Mouse (Mus musculus): ENCODE measurements at regions not wholly inside any gene's neighbourhood (a gene's known extent, or its start where the extent isn't known, plus 50 kb on each side); places are given as distances from the start of the nearest gene placed in this dataset.

- 84% methylated on average over 4 of the region's 4 CpGs for WGBS
- no peak for ATAC-seq
- no peak for DNase-seq
- no peak for TF ChIP-seq CTCF (IDR thresholded peaks at IDR 0.05; ENCODE audit: low read depth)
- Histone ChIP-seq H3K27me3 (ENCODE audit: insufficient read depth, low read length) (no peaks in the 10 kb centered on the region), H3K36me3 (ENCODE audit: insufficient read depth) (no peaks in the 10 kb centered on the region), H3K4me2 (ENCODE audit: low read depth) (no peak overlapping the region), H3K9ac (no peak overlapping the region), H3K27ac (ENCODE audit: low read depth, low read length) (no peak overlapping the region), H3K4me1 (ENCODE audit: insufficient read depth) (no peaks in the 10 kb centered on the region), H3K4me3 (ENCODE audit: low read depth, low read length) (no peak overlapping the region), H3K9me3 (ENCODE audit: low read length) (no peaks in the 10 kb centered on the region)
Measured at GRCm38 (mm10) chr11:90863981-90864760, 176.0 kb upstream of the Tom1l1 start.

DNA sequence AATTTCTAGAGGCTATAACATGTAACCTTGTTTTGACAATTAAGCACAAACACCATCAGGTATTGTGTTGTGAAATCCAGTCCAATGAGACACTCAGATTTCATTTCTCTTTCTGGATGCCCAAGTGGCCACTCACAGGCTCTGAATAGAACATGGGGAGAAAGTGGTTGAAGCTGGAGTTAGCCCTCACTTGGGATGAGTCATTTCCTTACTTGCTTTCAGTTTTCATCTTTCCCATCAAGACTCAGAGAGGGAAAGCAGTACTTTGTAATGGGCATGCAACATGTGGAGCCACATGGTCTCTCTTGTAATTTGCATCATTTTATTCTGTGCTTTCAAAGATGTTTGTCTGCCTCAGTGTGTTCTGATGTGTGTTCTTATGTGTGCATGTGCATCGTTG, 167.6 kb upstream of the Tom1l1 start:
- Histone ChIP-seq H3K27ac (ENCODE audit: low read depth, low read length) (no peak overlapping the region), H3K9me3 (ENCODE audit: low read length) (no peaks in the 10 kb centered on the region), H3K36me3 (ENCODE audit: insufficient read depth) (no peaks in the 10 kb centered on the region), H3K4me3 (ENCODE audit: low read depth, low read length) (no peak overlapping the region), H3K9ac (no peak overlapping the region), H3K27me3 (ENCODE audit: insufficient read depth, low read length) (no peaks in the 10 kb centered on the region), H3K4me2 (ENCODE audit: low read depth) (no peak overlapping the region), H3K4me1 (ENCODE audit: insufficient read depth) (no peaks in the 10 kb centered on the region)
- 66% methylated on average over 1 of the region's 1 CpGs for WGBS
- no peak for TF ChIP-seq CTCF (IDR thresholded peaks at IDR 0.05; ENCODE audit: low read depth)
- ATAC-seq (no peak), DNase-seq (no peak)

DNA sequence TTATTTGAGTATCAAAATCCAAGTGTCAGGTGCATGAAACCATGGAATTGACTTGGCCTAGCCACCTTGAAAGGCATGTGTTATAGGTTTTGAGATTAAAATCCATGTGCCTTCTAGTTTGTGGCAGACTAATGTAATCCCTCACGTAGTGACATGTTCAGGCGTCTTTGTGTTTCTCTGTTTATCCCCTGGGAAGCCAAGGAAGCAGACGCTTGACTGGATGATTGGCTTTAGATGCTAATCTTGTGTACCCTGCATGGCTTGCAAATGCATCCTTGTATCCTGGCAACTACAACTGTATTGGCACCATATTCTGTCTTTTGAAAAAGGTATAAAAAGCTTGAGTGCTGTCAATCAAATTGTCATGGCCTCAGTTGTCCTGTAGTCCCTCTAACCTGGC, 167.2 kb upstream of the Tom1l1 start:
- Histone ChIP-seq H3K9me3 (ENCODE audit: low read length) (no peaks in the 10 kb centered on the region), H3K36me3 (ENCODE audit: insufficient read depth) (no peaks in the 10 kb centered on the region), H3K9ac (no peak overlapping the region), H3K4me2 (ENCODE audit: low read depth) (no peak overlapping the region), H3K4me1 (ENCODE audit: insufficient read depth) (no peaks in the 10 kb centered on the region), H3K4me3 (ENCODE audit: low read depth, low read length) (no peak overlapping the region), H3K27me3 (ENCODE audit: insufficient read depth, low read length) (no peaks in the 10 kb centered on the region), H3K27ac (ENCODE audit: low read depth, low read length) (no peak overlapping the region)
- ATAC-seq (peak; percentile 38; the same call in 1 of the 2 replicates), DNase-seq (peak; percentile 20)
- 17% methylated on average over 3 of the region's 3 CpGs for WGBS
- TF ChIP-seq CTCF (IDR thresholded peaks at IDR 0.05; ENCODE audit: low read depth): no peak

GRCm38 (mm10) chr11:90851221-90851620, 163.1 kb upstream of the Tom1l1 start:
- TF ChIP-seq CTCF (IDR thresholded peaks at IDR 0.05; ENCODE audit: low read depth): no peak
- no peak for ATAC-seq
- H3K4me3 ChIP-seq (ENCODE audit: low read depth, low read length): no peak overlapping the region
- no peak overlapping the region for H3K27ac ChIP-seq (ENCODE audit: low read depth, low read length)
- H3K36me3 ChIP-seq (ENCODE audit: insufficient read depth): no peaks in the 10 kb centered on the region
- no peaks in the 10 kb centered on the region for H3K4me1 ChIP-seq (ENCODE audit: insufficient read depth)
- DNase-seq: peak; percentile 40
- H3K9ac ChIP-seq: no peak overlapping the region
- no peak overlapping the region for H3K4me2 ChIP-seq (ENCODE audit: low read depth)
- no peaks in the 10 kb centered on the region for H3K27me3 ChIP-seq (ENCODE audit: insufficient read depth, low read length)
- H3K9me3 ChIP-seq (ENCODE audit: low read length): no peaks in the 10 kb centered on the region

DNA sequence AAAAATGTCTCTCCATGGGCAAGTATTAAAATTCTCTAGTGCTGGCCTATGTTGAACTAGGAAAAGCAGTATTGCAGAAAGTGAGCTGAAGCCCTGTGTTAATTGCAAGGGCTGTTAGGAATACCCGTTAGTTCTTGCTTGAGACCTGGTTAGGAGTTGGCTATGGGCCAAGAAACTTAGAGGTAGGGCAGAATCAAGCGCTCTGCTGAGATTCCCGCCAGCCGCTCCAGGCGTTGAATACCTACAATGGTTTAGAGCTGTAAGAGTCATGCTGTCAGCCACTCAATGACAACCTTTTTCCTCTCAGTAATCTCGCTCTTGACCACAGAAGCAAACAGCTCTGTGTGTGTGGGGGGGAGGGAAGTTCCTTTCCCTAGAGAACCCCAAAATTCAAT, 156.8 kb upstream of the Tom1l1 start:
- H3K9me3 ChIP-seq (ENCODE audit: low read length): 0 out of 2 replicates have a peak, but pooled peaks cover 10% of the 10 kb centered on the region
- DNase-seq (no peak), ATAC-seq (no peak)
- no peak for TF ChIP-seq CTCF (IDR thresholded peaks at IDR 0.05; ENCODE audit: low read depth)
- no peak overlapping the region for H3K4me3 ChIP-seq (ENCODE audit: low read depth, low read length)
- no peak overlapping the region for H3K4me2 ChIP-seq (ENCODE audit: low read depth)
- H3K36me3 ChIP-seq (ENCODE audit: insufficient read depth): no peaks in the 10 kb centered on the region
- H3K9ac ChIP-seq: no peak overlapping the region
- no peaks in the 10 kb centered on the region for H3K27me3 ChIP-seq (ENCODE audit: insufficient read depth, low read length)
- 53% methylated on average over 6 of the region's 6 CpGs for WGBS
- no peaks in the 10 kb centered on the region for H3K4me1 ChIP-seq (ENCODE audit: insufficient read depth)
- no peak overlapping the region for H3K27ac ChIP-seq (ENCODE audit: low read depth, low read length)

DNA sequence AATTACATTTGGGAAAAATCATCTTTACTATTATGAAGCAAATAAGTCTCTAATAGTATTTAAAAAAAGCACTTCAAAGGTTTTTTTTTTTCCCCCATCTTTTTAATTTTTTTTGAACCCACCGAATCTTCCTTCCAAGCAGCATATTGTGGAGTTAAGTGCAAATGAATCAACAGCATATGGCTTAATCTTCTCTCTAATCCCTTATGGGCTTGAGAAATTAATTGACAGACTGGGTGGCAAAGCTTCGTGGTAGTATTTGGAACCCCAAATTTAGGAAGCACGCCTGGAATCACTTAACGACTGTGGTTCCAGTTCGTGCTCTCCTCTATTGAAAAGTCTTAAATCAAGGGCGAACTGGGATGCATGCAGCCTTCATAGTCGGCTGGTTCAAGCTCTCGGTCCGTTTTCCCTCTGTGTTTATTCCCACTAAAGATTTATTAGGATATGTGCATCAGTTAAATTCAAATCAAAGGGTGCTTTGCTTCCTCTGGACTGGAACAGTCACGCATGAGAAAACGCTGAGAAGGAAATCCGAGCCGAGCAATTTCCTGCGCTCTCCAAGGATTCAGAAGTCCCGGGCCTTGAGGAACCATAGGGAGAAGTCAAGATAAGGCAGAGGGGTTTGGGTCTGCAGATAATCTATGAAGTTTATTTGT, 156.2 kb upstream of the Tom1l1 start:
- Histone ChIP-seq H3K4me2 (ENCODE audit: low read depth) (no peak overlapping the region), H3K27ac (ENCODE audit: low read depth, low read length) (no peak overlapping the region), H3K9me3 (ENCODE audit: low read length) (0 out of 2 replicates have a peak, but pooled peaks cover 10% of the 10 kb centered on the region), H3K9ac (no peak overlapping the region), H3K4me3 (ENCODE audit: low read depth, low read length) (no peak overlapping the region), H3K36me3 (ENCODE audit: insufficient read depth) (no peaks in the 10 kb centered on the region), H3K27me3 (ENCODE audit: insufficient read depth, low read length) (no peaks in the 10 kb centered on the region), H3K4me1 (ENCODE audit: insufficient read depth) (no peaks in the 10 kb centered on the region)
- peak; percentile 8 for DNase-seq
- 63% methylated on average over 15 of the region's 15 CpGs for WGBS
- TF ChIP-seq CTCF (IDR thresholded peaks at IDR 0.05; ENCODE audit: low read depth): no peak
- ATAC-seq: no peak

DNA sequence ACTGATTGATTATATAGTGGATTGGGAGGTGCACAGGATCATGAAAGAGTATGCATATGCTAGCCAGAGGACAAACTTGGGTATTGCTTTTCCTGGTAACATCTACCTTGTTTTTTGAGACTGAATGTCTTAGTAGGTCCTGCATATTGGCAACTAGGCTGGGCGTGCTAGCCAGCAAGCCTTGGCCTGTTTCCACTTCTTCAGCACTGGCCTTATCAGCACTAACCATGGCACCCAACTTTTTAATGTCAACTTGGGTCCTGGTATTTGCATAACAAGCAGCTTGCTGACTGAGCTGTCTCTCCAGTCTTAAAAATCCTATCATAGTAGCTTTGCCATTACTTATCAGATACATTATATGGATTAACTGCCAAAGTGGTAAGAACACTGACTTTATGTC, 150.0 kb upstream of the Tom1l1 start:
- H3K9ac ChIP-seq: no peak overlapping the region
- no peak for ATAC-seq
- H3K4me1 ChIP-seq (ENCODE audit: insufficient read depth): no peaks in the 10 kb centered on the region
- no peak for DNase-seq
- no peaks in the 10 kb centered on the region for H3K36me3 ChIP-seq (ENCODE audit: insufficient read depth)
- H3K27me3 ChIP-seq (ENCODE audit: insufficient read depth, low read length): no peaks in the 10 kb centered on the region
- H3K4me2 ChIP-seq (ENCODE audit: low read depth): no peak overlapping the region
- H3K9me3 ChIP-seq (ENCODE audit: low read length): 0 out of 2 replicates have a peak, but pooled peaks cover 8% of the 10 kb centered on the region
- no peak overlapping the region for H3K27ac ChIP-seq (ENCODE audit: low read depth, low read length)
- no peak for TF ChIP-seq CTCF (IDR thresholded peaks at IDR 0.05; ENCODE audit: low read depth)
- WGBS: 91% methylated on average over 1 of the region's 1 CpGs
- H3K4me3 ChIP-seq (ENCODE audit: low read depth, low read length): no peak overlapping the region

All from forebrain, postnatal 0 days (tissue).